Mouse (Mus musculus): ENCODE results near the gene Tfr2. TPM values are rescaled to one million over a fixed set of nuclear protein-coding genes. Genes with fewer than 3 reads are reported as not detected.

Tfr2 gene
- total and polyA plus RNA-seq, 3 experiments, result 52.6 to 193 (median 117) TPM

DNA sequence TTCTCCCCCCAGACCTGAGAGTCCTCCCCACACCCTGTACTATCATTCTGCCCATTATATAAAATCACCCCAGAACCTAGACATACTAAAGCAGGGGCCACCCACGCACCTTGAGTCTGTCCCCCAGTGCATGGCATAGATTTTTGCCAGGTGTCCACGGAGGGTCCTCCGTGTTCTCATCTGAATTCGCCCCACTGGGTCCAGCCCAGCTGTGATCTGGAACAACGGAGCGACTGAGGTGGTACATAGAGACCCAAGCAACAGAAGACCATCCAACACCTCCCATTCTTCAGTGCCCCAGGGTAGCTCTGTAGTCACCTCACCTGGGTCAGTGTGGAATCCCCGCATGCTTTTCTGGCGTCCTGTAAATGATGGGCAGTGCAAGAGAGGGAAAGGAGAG, 39.6 kb upstream of the Tfr2 start:
- Histone ChIP-seq H3K4me1 (ENCODE audit: insufficient read depth, low read depth, low read length) (peaks cover 83% of the 10 kb centered on the region), H3K27me3 (ENCODE audit: insufficient read depth, low read length) (no peaks in the 10 kb centered on the region), H3K9me3 (replicated peaks) (no peaks in the 10 kb centered on the region), H3K36me3 (replicated peaks) (peaks cover 63% of the 10 kb centered on the region), H3K4me3 (ENCODE audit: low read depth, low read length) (peak overlapping the region; percentile 77)
- no peak for ATAC-seq (ENCODE audit: extremely low read depth, insufficient number of reproducible peaks, low FRiP score, poor library complexity, severe bottlenecking)
- DNase-seq (ENCODE audit: low spot score), result no peak
- TF ChIP-seq POLR2AphosphoS5 (IDR thresholded peaks at IDR 0.05; ENCODE audit: insufficient replicate concordance, low read depth, low read length) (no peak), CTCF (IDR thresholded peaks at IDR 0.05; ENCODE audit: low read depth, low read length) (no peak), TAL1 (conservative IDR thresholded peaks at IDR 0.05; ENCODE audit: low read depth, low read length) (no peak), GATA1 (IDR thresholded peaks at IDR 0.05; ENCODE audit: borderline replicate concordance, low read length) (no peak), GATA2 (IDR thresholded peaks at IDR 0.05; ENCODE audit: borderline replicate concordance, low read depth, low read length) (no peak)

GRCm38 (mm10) chr5:137530588-137531413, 38.8 kb upstream of the Tfr2 start:
- no peaks in the 10 kb centered on the region for H3K27me3 ChIP-seq (ENCODE audit: insufficient read depth, low read length)
- peaks cover 83% of the 10 kb centered on the region for H3K4me1 ChIP-seq (ENCODE audit: insufficient read depth, low read depth, low read length)
- H3K36me3 ChIP-seq (replicated peaks), result peaks cover 56% of the 10 kb centered on the region
- no peaks in the 10 kb centered on the region for H3K9me3 ChIP-seq (replicated peaks)
- TF ChIP-seq CTCF (IDR thresholded peaks at IDR 0.05; ENCODE audit: low read depth, low read length) (no peak), GATA1 (IDR thresholded peaks at IDR 0.05; ENCODE audit: borderline replicate concordance, low read length) (no peak), GATA2 (IDR thresholded peaks at IDR 0.05; ENCODE audit: borderline replicate concordance, low read depth, low read length) (no peak), TAL1 (conservative IDR thresholded peaks at IDR 0.05; ENCODE audit: low read depth, low read length) (no peak), POLR2AphosphoS5 (IDR thresholded peaks at IDR 0.05; ENCODE audit: insufficient replicate concordance, low read depth, low read length) (no peak)
- H3K4me3 ChIP-seq (ENCODE audit: low read depth, low read length), result peak overlapping the region; percentile 77
- ATAC-seq (ENCODE audit: extremely low read depth, insufficient number of reproducible peaks, low FRiP score, poor library complexity, severe bottlenecking) (no peak), DNase-seq (ENCODE audit: low spot score) (peak; percentile 70)

DNA sequence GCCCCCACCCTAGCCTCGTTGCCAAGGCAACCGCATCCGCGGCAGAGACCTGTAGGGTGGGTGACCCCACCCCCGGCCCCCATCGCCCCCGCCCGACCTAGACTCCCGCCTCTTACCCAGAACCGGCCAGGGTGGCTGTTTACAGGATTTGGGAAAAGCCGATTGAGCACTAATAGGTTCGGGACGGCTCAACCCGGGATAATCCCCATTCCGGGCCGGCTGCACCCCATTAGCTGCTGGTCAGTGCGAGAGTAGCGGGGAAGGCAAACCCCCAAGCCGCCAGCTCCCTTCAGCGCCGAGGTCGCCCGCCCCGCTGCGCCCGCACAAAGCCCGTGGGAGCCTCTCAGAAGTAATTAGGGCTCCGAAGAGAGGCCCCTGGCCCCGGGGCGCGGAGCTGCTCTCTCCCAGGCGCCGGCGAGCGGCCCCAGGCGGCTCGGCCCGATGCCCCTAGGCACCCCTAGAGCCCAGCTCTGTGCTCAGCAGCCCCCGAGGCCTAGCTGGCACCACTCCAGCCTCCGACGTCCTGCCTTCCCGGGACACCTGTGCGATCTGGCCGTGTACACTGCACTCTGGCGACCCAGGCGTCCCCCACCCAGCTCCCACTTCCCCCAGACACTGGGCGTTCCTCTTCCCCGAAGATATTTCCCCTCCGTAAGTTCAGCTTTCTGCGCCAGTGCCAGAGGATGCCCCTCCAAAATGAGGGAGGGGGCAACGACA, 38.1 kb upstream of the Tfr2 start:
- Histone ChIP-seq H3K4me3 (ENCODE audit: low read depth, low read length) (peak overlapping the region; percentile 77), H3K27me3 (ENCODE audit: insufficient read depth, low read length) (peaks cover 7% of the 10 kb centered on the region; the same call in 1 of the 2 replicates), H3K4me1 (ENCODE audit: insufficient read depth, low read depth, low read length) (peaks cover 82% of the 10 kb centered on the region), H3K9me3 (replicated peaks) (no peaks in the 10 kb centered on the region), H3K36me3 (replicated peaks) (peaks cover 49% of the 10 kb centered on the region)
- ATAC-seq (ENCODE audit: extremely low read depth, insufficient number of reproducible peaks, low FRiP score, poor library complexity, severe bottlenecking) (no peak), DNase-seq (ENCODE audit: low spot score) (peak; percentile 76)
- TF ChIP-seq GATA1 (IDR thresholded peaks at IDR 0.05; ENCODE audit: borderline replicate concordance, low read length) (no peak), GATA2 (IDR thresholded peaks at IDR 0.05; ENCODE audit: borderline replicate concordance, low read depth, low read length) (no peak), POLR2AphosphoS5 (IDR thresholded peaks at IDR 0.05; ENCODE audit: insufficient replicate concordance, low read depth, low read length) (no peak), TAL1 (conservative IDR thresholded peaks at IDR 0.05; ENCODE audit: low read depth, low read length) (no peak), CTCF (IDR thresholded peaks at IDR 0.05; ENCODE audit: low read depth, low read length) (no peak)

GRCm38 (mm10) chr5:137532131-137532807, 37.4 kb upstream of the Tfr2 start:
- no peak for ATAC-seq (ENCODE audit: extremely low read depth, insufficient number of reproducible peaks, low FRiP score, poor library complexity, severe bottlenecking)
- TF ChIP-seq GATA1 (IDR thresholded peaks at IDR 0.05; ENCODE audit: borderline replicate concordance, low read length) (no peak), GATA2 (IDR thresholded peaks at IDR 0.05; ENCODE audit: borderline replicate concordance, low read depth, low read length) (no peak), TAL1 (conservative IDR thresholded peaks at IDR 0.05; ENCODE audit: low read depth, low read length) (no peak), CTCF (IDR thresholded peaks at IDR 0.05; ENCODE audit: low read depth, low read length) (no peak), POLR2AphosphoS5 (IDR thresholded peaks at IDR 0.05; ENCODE audit: insufficient replicate concordance, low read depth, low read length) (no peak)
- H3K4me1 ChIP-seq (ENCODE audit: insufficient read depth, low read depth, low read length), result peaks cover 78% of the 10 kb centered on the region

GRCm38 (mm10) chr5:137532808-137533116, 36.9 kb upstream of the Tfr2 start:
- TF ChIP-seq TAL1 (conservative IDR thresholded peaks at IDR 0.05; ENCODE audit: low read depth, low read length) (no peak), CTCF (IDR thresholded peaks at IDR 0.05; ENCODE audit: low read depth, low read length) (no peak), GATA1 (IDR thresholded peaks at IDR 0.05; ENCODE audit: borderline replicate concordance, low read length) (no peak), POLR2AphosphoS5 (IDR thresholded peaks at IDR 0.05; ENCODE audit: insufficient replicate concordance, low read depth, low read length) (no peak), GATA2 (IDR thresholded peaks at IDR 0.05; ENCODE audit: borderline replicate concordance, low read depth, low read length) (no peak)
- no peaks in the 10 kb centered on the region for H3K9me3 ChIP-seq (replicated peaks)
- peaks cover 78% of the 10 kb centered on the region for H3K4me1 ChIP-seq (ENCODE audit: insufficient read depth, low read depth, low read length)
- H3K27me3 ChIP-seq (ENCODE audit: insufficient read depth, low read length), result peaks cover 15% of the 10 kb centered on the region; the same call in 1 of the 2 replicates
- peaks cover 37% of the 10 kb centered on the region for H3K36me3 ChIP-seq (replicated peaks)
- ATAC-seq (ENCODE audit: extremely low read depth, insufficient number of reproducible peaks, low FRiP score, poor library complexity, severe bottlenecking) (no peak), DNase-seq (ENCODE audit: low spot score) (peak; percentile 72)
- H3K4me3 ChIP-seq (ENCODE audit: low read depth, low read length), result peak overlapping the region; percentile 77

More at GRCm38 (mm10) chr5:137532131-137532807, 37.4 kb upstream of the Tfr2 start:
- no peak for DNase-seq (ENCODE audit: low spot score)
- H3K4me3 ChIP-seq (ENCODE audit: low read depth, low read length), result peak overlapping the region; percentile 77
- H3K27me3 ChIP-seq (ENCODE audit: insufficient read depth, low read length), result peaks cover 13% of the 10 kb centered on the region; the same call in 1 of the 2 replicates
- no peaks in the 10 kb centered on the region for H3K9me3 ChIP-seq (replicated peaks)
- H3K36me3 ChIP-seq (replicated peaks), result peaks cover 42% of the 10 kb centered on the region
